In genomic region chr5:38365521-38365920, GRCm38 (mm10) we compare ENCODE assay signal across 25 mouse cellular contexts. TPM values are rescaled to one million over a fixed set of nuclear protein-coding genes. Genes with fewer than 3 reads are reported as not detected.
DNase-seq lines count a peak whose midpoint lies in the region; ATAC-seq and TF ChIP-seq lines count a peak whose summit lies in the region.
"Had no signal": no experiment of that assay in that cellular context is flagged by ENCODE, and none has a peak within 500 bp of the region (broad histone marks: within the 10 kb centered on the region; RNA-seq: fewer than 3 reads in every experiment).

No protein-coding gene starts in this region.

- no peak for DNase-seq in frontal cortex, postnatal 10 days (ENCODE audit: low spot score in 2 of 2)
- peak; percentile 55 for DNase-seq in brain, adult 2 months (ENCODE audit: low read depth, low spot score)
- DNase-seq in Muller cell, postnatal 12 days (ENCODE audit: inconsistent ontology term): no peak
- no peak for DNase-seq in adrenal gland, postnatal 10 days
- no peak for DNase-seq in kidney, postnatal 14 days
- DNase-seq: adrenal gland, adult 2 months; adrenal gland, postnatal 36 days; cerebellum, adult 11 months; cerebellum, adult 8-10 months; cerebellum, postnatal 14 days; gastrocnemius, postnatal 36 days; heart, adult 11 months; heart, postnatal 36 days had no signal

- TF ChIP-seq POLR2A in olfactory bulb, adult 2 months (IDR thresholded peaks at IDR 0.05; ENCODE audit: insufficient read depth, low read depth, low read length): no peak

- peak; percentile 14; the same call in 1 of the 2 replicates for ATAC-seq in frontal cortex, adult (ENCODE audit: low TSS enrichment)
- ATAC-seq: forebrain, embryonic 16.5 days; hindbrain, embryonic 16.5 days; inflammation-experienced regulatory T-cells, adult 6 months had no signal

- peaks cover 26% of the 10 kb centered on the region for H3K4me1 ChIP-seq in olfactory bulb, adult 2 months (ENCODE audit: control insufficient read depth, insufficient read depth, low read length)

- no peak for TF ChIP-seq CTCF in olfactory bulb, adult 2 months (IDR thresholded peaks at IDR 0.05; ENCODE audit: insufficient read depth, low read depth, low read length)

- no peak overlapping the region for H3K4me3 ChIP-seq in olfactory bulb, adult 2 months (ENCODE audit: insufficient read depth, low read depth, low read length)
- H3K4me3 ChIP-seq: heart, embryonic 13.5 days; hindbrain, embryonic 12.5 days had no signal

- peak overlapping the region; percentile 57; the same call in 1 of the 2 replicates for H3K27ac ChIP-seq in olfactory bulb, adult 2 months (ENCODE audit: insufficient read depth, low read depth, low read length)
- H3K27ac ChIP-seq: heart, embryonic 13.5 days; hindbrain, embryonic 12.5 days had no signal

- WGBS in olfactory bulb, adult 2 months: 53% methylated on average over 2 of the region's 2 CpGs

RNA-seq across cellular contexts. Expression of gene Drd5, which starts 46.4 kb away (rescaled TPM):
- polyA plus RNA-seq in olfactory bulb, adult 2 months (2012; ENCODE audit: insufficient read depth, insufficient read length, low replicate concordance, missing spikeins): not detected in 2 replicates
- total RNA-seq in adrenal gland, postnatal 10 days (2021): not detected
- total RNA-seq: adrenal gland, adult 2 months; adrenal gland, postnatal 36 days; CH12.LX; common myeloid progenitor, adult 5-6 weeks; gastrocnemius, adult 8-10 months; gastrocnemius, postnatal 36 days; heart, postnatal 36 days had no signal
- polyA plus RNA-seq: adrenal gland, adult 2 months; forebrain, embryonic 11.5 days; heart, embryonic 13.5 days; heart, postnatal 0 days had no signal
